Mouse (Mus musculus) CH12.LX (cell line): ENCODE data around the gene St14.

Source experiments
- CHD2 ChIP-seq: IDR thresholded peaks from 2 replicates; pipeline ENCODE4 v1.6.1; 2011; ENCODE audit warnings: low read length, improper control_type of control experiment
- CTCF ChIP-seq, 2 experiments: IDR thresholded peaks in 1 of 2; conservative IDR thresholded peaks in 1 of 2; 2 replicates each; pipeline ENCODE4 v1.5.1; 2011 to 2012; ENCODE audit warnings: low read depth in 2 of 2, low read length in 2 of 2, improper control_type of control experiment in 1 of 2, inconsistent platforms in 1 of 2, mild to moderate bottlenecking in 1 of 2, moderate library complexity in 1 of 2
- MAX ChIP-seq: IDR thresholded peaks from 2 replicates; pipeline ENCODE4 v1.6.1; 2011; ENCODE audit warnings: low read length, improper control_type of control experiment
- MYC ChIP-seq: IDR thresholded peaks from 2 replicates; pipeline ENCODE4 v1.6.1; 2011; ENCODE audit warnings: low read depth, mild to moderate bottlenecking, improper control_type of control experiment, low read length
- POLR2A ChIP-seq: IDR thresholded peaks from 2 replicates; pipeline ENCODE4 v1.6.1; 2011; ENCODE audit warnings: low read depth, mild to moderate bottlenecking, improper control_type of control experiment, low read length
- ZNF384 ChIP-seq: IDR thresholded peaks from 2 replicates; pipeline ENCODE4 v1.6.1; 2012; ENCODE audit warnings: low read depth, low read length, improper control_type of control experiment, inconsistent platforms

DNA sequence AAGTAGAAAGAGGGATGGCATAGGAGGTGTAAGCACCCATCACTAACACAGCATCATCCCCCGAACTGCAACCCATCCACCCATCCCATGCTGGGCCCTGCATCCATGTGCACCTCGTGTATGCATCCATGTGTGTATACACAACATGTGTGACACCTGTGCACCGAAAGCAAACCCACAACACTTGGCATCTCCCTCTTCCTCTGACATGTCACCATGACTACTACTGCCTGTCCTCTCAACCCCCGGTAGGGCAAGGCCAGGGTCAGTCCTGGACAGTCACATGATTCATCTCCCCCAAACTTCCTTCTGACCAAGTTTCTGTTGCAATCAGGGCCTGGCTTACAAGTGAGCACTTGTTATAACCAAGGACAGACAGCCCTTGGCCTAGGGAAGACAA is 42.8 kb downstream of the St14 start:
- TF ChIP-seq MYC = no peak
- TF ChIP-seq CHD2 = no peak
- no peak for TF ChIP-seq POLR2A
- no peak for TF ChIP-seq CTCF (conservative IDR thresholded peaks at IDR 0.05 in 1 of 2, IDR thresholded peaks at IDR 0.05 in 1 of 2; ENCODE audit: low read depth in 2 of 2, low read length in 2 of 2)
- no peak for TF ChIP-seq MAX
- no peak for TF ChIP-seq ZNF384
